Comparison of ENCODE assay signal across 7 mouse cellular contexts in the genomic region with DNA sequence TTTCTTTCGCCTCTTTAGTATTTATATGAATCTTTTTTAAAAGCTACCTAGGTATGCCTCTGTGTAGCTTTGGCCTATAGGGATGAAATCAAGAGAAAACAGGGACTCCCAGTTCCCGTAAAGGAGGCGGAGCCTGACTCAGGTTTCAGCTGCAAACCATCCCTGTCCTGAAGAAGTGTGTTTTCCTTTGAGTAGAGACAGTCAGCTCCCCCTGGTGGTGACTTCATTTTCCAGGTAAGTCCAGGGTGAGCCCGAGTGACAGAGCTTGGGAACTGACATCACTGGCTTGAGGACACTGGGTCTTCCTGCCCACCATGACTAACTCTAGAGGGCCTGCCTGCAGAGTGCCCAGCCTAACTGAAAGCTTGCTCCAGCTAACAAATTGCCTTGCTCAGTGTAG. TPM values are rescaled to one million over a fixed set of nuclear protein-coding genes. Genes with fewer than 3 reads are reported as not detected.
DNase-seq lines count a peak whose midpoint lies in the region; ATAC-seq and TF ChIP-seq lines count a peak whose summit lies in the region.

No protein-coding gene starts in this region.

- WGBS in forebrain, postnatal 0 days, result 36% methylated on average over 4 of the region's 4 CpGs
- WGBS in kidney, embryonic 14.5 days, result 34% methylated on average over 4 of the region's 4 CpGs
- WGBS in liver, embryonic 14.5 days (ENCODE audit: insufficient replicate concordance), result 32% methylated on average over 4 of the region's 4 CpGs

- no peak for TF ChIP-seq POLR2A in ES-Bruce4 (IDR thresholded peaks at IDR 0.05; ENCODE audit: insufficient read depth, low read length)

- no peaks in the 10 kb centered on the region for H3K79me2 ChIP-seq in C2C12 (ENCODE audit: control insufficient read depth, insufficient read depth)

- peaks cover 1% of the 10 kb centered on the region for H3K4me1 ChIP-seq in ES-Bruce4 (ENCODE audit: control insufficient read depth, insufficient read depth, low read length)
- no peaks in the 10 kb centered on the region for H3K4me1 ChIP-seq in forebrain, postnatal 0 days (ENCODE audit: insufficient read depth)
- H3K4me1 ChIP-seq in kidney, embryonic 14.5 days (ENCODE audit: control insufficient read depth, insufficient read depth, low read length), result no peaks in the 10 kb centered on the region
- H3K4me1 ChIP-seq in liver, embryonic 14.5 days (replicated peaks; ENCODE audit: control insufficient read depth in 2 of 2, insufficient read depth in 2 of 2, low read length in 1 of 2), result peaks cover 0 to 6% of the 10 kb centered on the region in 2 experiments; a peak in 1 of 4 replicates

- H3ac ChIP-seq in C2C12 (ENCODE audit: control insufficient read depth, insufficient read length, low read depth), result no peak overlapping the region

- no peak for TF ChIP-seq EP300 in ES-Bruce4 (IDR thresholded peaks at IDR 0.05; ENCODE audit: insufficient read depth, low read depth, low read length)
- TF ChIP-seq EP300 in liver, embryonic 14.5 days (IDR thresholded peaks at IDR 0.05; ENCODE audit: low read depth), result no peak

- no peak overlapping the region for H3K4me2 ChIP-seq in forebrain, postnatal 0 days (ENCODE audit: low read depth)
- no peak overlapping the region for H3K4me2 ChIP-seq in kidney, embryonic 14.5 days (replicated peaks; ENCODE audit: low read depth, low read length)
- H3K4me2 ChIP-seq in liver, embryonic 14.5 days (ENCODE audit: low read depth), result no peak overlapping the region

- H3K36me3 ChIP-seq in C2C12 (ENCODE audit: control insufficient read depth, insufficient read depth) (no peaks in the 10 kb centered on the region), ES-Bruce4 (ENCODE audit: control insufficient read depth, insufficient read depth, low read length, poor library complexity, severe bottlenecking) (no peaks in the 10 kb centered on the region)
- no peaks in the 10 kb centered on the region for H3K36me3 ChIP-seq in forebrain, postnatal 0 days (ENCODE audit: insufficient read depth)
- H3K36me3 ChIP-seq in kidney, embryonic 14.5 days (ENCODE audit: control insufficient read depth, insufficient read depth, low read length), result no peaks in the 10 kb centered on the region
- H3K36me3 ChIP-seq in liver, embryonic 14.5 days (replicated peaks; ENCODE audit: control insufficient read depth, insufficient read depth, low read depth), result no peaks in the 10 kb centered on the region

- no peak overlapping the region for H3K27ac ChIP-seq in ES-Bruce4 (ENCODE audit: insufficient read depth, low read length)
- H3K27ac ChIP-seq in forebrain, postnatal 0 days (ENCODE audit: low read depth, low read length), result no peak overlapping the region
- no peak overlapping the region for H3K27ac ChIP-seq in kidney, embryonic 14.5 days (ENCODE audit: low read depth, low read length)
- no peak overlapping the region for H3K27ac ChIP-seq in liver, embryonic 14.5 days

- peak; percentile 11 for TF ChIP-seq CTCF in C2C12 (IDR thresholded peaks at IDR 0.05; ENCODE audit: control insufficient read depth, insufficient read depth, insufficient read length)
- TF ChIP-seq CTCF in ES-Bruce4 (IDR thresholded peaks at IDR 0.05; ENCODE audit: low read depth, low read length), result peak; percentile 63
- TF ChIP-seq CTCF in forebrain, postnatal 0 days (IDR thresholded peaks at IDR 0.05; ENCODE audit: low read depth), result peak; percentile 71
- peak; percentile 77 for TF ChIP-seq CTCF in liver, embryonic 14.5 days (IDR thresholded peaks at IDR 0.05; ENCODE audit: low read depth)

- no peak overlapping the region for H3K9ac ChIP-seq in ES-Bruce4 (ENCODE audit: low read depth, poor library complexity, severe bottlenecking)
- H3K9ac ChIP-seq in forebrain, postnatal 0 days, result no peak overlapping the region
- no peak overlapping the region for H3K9ac ChIP-seq in kidney, embryonic 14.5 days (ENCODE audit: low read depth, low read length)
- no peak overlapping the region for H3K9ac ChIP-seq in liver, embryonic 14.5 days (replicated peaks)

- H3K9me3 ChIP-seq in ES-Bruce4 (replicated peaks; ENCODE audit: control insufficient read depth, insufficient read depth, low read length, poor library complexity, severe bottlenecking), result no peaks in the 10 kb centered on the region
- no peaks in the 10 kb centered on the region for H3K9me3 ChIP-seq in forebrain, postnatal 0 days (ENCODE audit: low read length)
- no peaks in the 10 kb centered on the region for H3K9me3 ChIP-seq in kidney, embryonic 14.5 days (ENCODE audit: control insufficient read depth, low read length)
- H3K9me3 ChIP-seq in liver, embryonic 14.5 days (ENCODE audit: control insufficient read depth, low read length), result no peaks in the 10 kb centered on the region

- H3K4me3 ChIP-seq in C2C12 (ENCODE audit: insufficient read depth, poor library complexity, severe bottlenecking), result no peak overlapping the region
- no peak overlapping the region for H3K4me3 ChIP-seq in ES-Bruce4 (ENCODE audit: low read depth, low read length)
- no peak overlapping the region for H3K4me3 ChIP-seq in forebrain, postnatal 0 days (ENCODE audit: low read depth, low read length)
- no peak overlapping the region for H3K4me3 ChIP-seq in kidney, embryonic 14.5 days (ENCODE audit: low read length)
- H3K4me3 ChIP-seq in liver, embryonic 14.5 days (ENCODE audit: insufficient read depth in 1 of 2, low read depth in 2 of 2, low read length in 2 of 2), result no peak overlapping the region

- H3K27me3 ChIP-seq in C2C12 (ENCODE audit: control insufficient read depth, insufficient read depth, insufficient read length), result peaks cover 3% of the 10 kb centered on the region
- no peaks in the 10 kb centered on the region for H3K27me3 ChIP-seq in ES-Bruce4 (ENCODE audit: control insufficient read depth, insufficient read depth, low read length, poor library complexity, severe bottlenecking)
- no peaks in the 10 kb centered on the region for H3K27me3 ChIP-seq in forebrain, postnatal 0 days (ENCODE audit: insufficient read depth, low read length)
- no peaks in the 10 kb centered on the region for H3K27me3 ChIP-seq in kidney, embryonic 14.5 days (ENCODE audit: control insufficient read depth, insufficient read depth, low read length)
- H3K27me3 ChIP-seq in liver, embryonic 14.5 days (ENCODE audit: control insufficient read depth, insufficient read depth, low read length), result no peaks in the 10 kb centered on the region

- H3K79me3 ChIP-seq in C2C12 (ENCODE audit: low read depth), result no peaks in the 10 kb centered on the region

- peak; percentile 56 for DNase-seq in forebrain, postnatal 0 days
- DNase-seq in liver, embryonic 14.5 days (ENCODE audit: low read depth in 3 of 3, low spot score in 3 of 3), result peak; percentile 41 to 45 (median 41)
- peak; percentile 76 for DNase-seq in retina, postnatal 1 day

- peak; percentile 82; the same call in 1 of the 2 replicates for ATAC-seq in cerebellum, adult (ENCODE audit: insufficient number of reproducible peaks, low FRiP score, low TSS enrichment)
- peak; percentile 20; the same call in 1 of the 2 replicates for ATAC-seq in forebrain, postnatal 0 days
- ATAC-seq in kidney, embryonic 14.5 days (ENCODE audit: low FRiP score, low TSS enrichment), result peak; percentile 55
- no peak for ATAC-seq in liver, embryonic 14.5 days (ENCODE audit: insufficient read depth)

TF ChIP-seq in C2C12, 6 proteins besides CTCF, POLR2A, EP300 and RAD21:
- no peak for TF ChIP-seq FOSL1 (IDR thresholded peaks at IDR 0.05; ENCODE audit: insufficient read depth, low read length, poor library complexity, severe bottlenecking)
- TF ChIP-seq MYOG (IDR thresholded peaks at IDR 0.05; ENCODE audit: control insufficient read depth, extremely low read depth, insufficient read length), result no peak
- no peak for TF ChIP-seq MYOD1 (IDR thresholded peaks at IDR 0.05; ENCODE audit: control insufficient read depth, insufficient read length, low read depth)
- TF ChIP-seq CEBPB (IDR thresholded peaks at IDR 0.05; ENCODE audit: low read depth), result no peak
- no peak for TF ChIP-seq USF1 (IDR thresholded peaks at IDR 0.05; ENCODE audit: low read depth)
- TF ChIP-seq MAX (IDR thresholded peaks at IDR 0.05), result no peak

RNA-seq across cellular contexts. Expression of a gene that starts 7.3 kb away (rescaled TPM):
- polyA plus RNA-seq in C2C12 (2012; fragmentation: generic; extraction: Trizol), result not detected
- polyA plus RNA-seq in ES-Bruce4 (2011; ENCODE audit: insufficient read depth, insufficient read length, low read depth, missing spikeins), result not detected in 2 replicates
- 0.23 and 0.57 TPM in 2 replicates for total RNA-seq in forebrain, postnatal 0 days (2014; rRNA removed)
- 0.54 and 0.62 TPM in 2 replicates for polyA plus RNA-seq in forebrain, postnatal 0 days (2015; fragmentation: Nextera tagmentation; extraction: Ambion mirVana)
- 0.85 and 1.1 TPM in 2 replicates for polyA plus RNA-seq in kidney, embryonic 14.5 days (2014; fragmentation: Nextera tagmentation; extraction: Ambion mirVana)
- 1.1 and 1.6 TPM in 2 replicates for polyA plus RNA-seq in liver, embryonic 14.5 days (2012; rRNA removed)
- polyA plus RNA-seq in liver, embryonic 14.5 days (2014; fragmentation: Nextera tagmentation; extraction: Ambion mirVana), result 1.4 and 1.8 TPM in 2 replicates

RNA-seq across cellular contexts. Expression of a gene that starts 43.4 kb away (rescaled TPM):
- polyA plus RNA-seq in C2C12 (2012; fragmentation: generic; extraction: Trizol), result 1.1 TPM
- polyA plus RNA-seq in ES-Bruce4 (2011; ENCODE audit: insufficient read depth, insufficient read length, low read depth, missing spikeins), result 10.2 and 10.8 TPM in 2 replicates
- total RNA-seq in forebrain, postnatal 0 days (2014; rRNA removed), result 2.7 and 3.4 TPM in 2 replicates
- polyA plus RNA-seq in forebrain, postnatal 0 days (2015; fragmentation: Nextera tagmentation; extraction: Ambion mirVana), result 9.3 and 9.7 TPM in 2 replicates
- 10.3 and 13.0 TPM in 2 replicates for polyA plus RNA-seq in kidney, embryonic 14.5 days (2014; fragmentation: Nextera tagmentation; extraction: Ambion mirVana)
- 0.90 and 1.1 TPM in 2 replicates for polyA plus RNA-seq in liver, embryonic 14.5 days (2012; rRNA removed)
- polyA plus RNA-seq in liver, embryonic 14.5 days (2014; fragmentation: Nextera tagmentation; extraction: Ambion mirVana), result 4.7 and 4.9 TPM in 2 replicates

RNA-seq across cellular contexts. Expression of a gene that starts 58.6 kb away (rescaled TPM):
- 2.0 TPM for polyA plus RNA-seq in C2C12 (2012; fragmentation: generic; extraction: Trizol)
- polyA plus RNA-seq in ES-Bruce4 (2011; ENCODE audit: insufficient read depth, insufficient read length, low read depth, missing spikeins), result not detected in 2 replicates
- 0.43 TPM in 1 of 2 replicates, not detected in the other for total RNA-seq in forebrain, postnatal 0 days (2014; rRNA removed)
- polyA plus RNA-seq in forebrain, postnatal 0 days (2015; fragmentation: Nextera tagmentation; extraction: Ambion mirVana), result 0.10 TPM in 2 replicates
- polyA plus RNA-seq in kidney, embryonic 14.5 days (2014; fragmentation: Nextera tagmentation; extraction: Ambion mirVana), result 0.76 and 1.1 TPM in 2 replicates
- polyA plus RNA-seq in liver, embryonic 14.5 days (2012; rRNA removed), result 0.02 and 0.03 TPM in 2 replicates
- 0.05 TPM in 1 of 2 replicates, not detected in the other for polyA plus RNA-seq in liver, embryonic 14.5 days (2014; fragmentation: Nextera tagmentation; extraction: Ambion mirVana)

Comparison
In these comparisons a context has a peak if more than half of its experiments do, and no peak if none do; other contexts are left out.
1. CTCF ChIP-seq: peak in every context shown above with its lines; median percentile 77 in liver, embryonic 14.5 days; 71 in forebrain, postnatal 0 days; 63 in ES-Bruce4; 11 in C2C12.